Mouse (Mus musculus) left cerebral cortex, postnatal 36 days (tissue): ENCODE measurements at regions not wholly inside any gene's neighbourhood (a gene's known extent, or its start where the extent isn't known, plus 50 kb on each side); places are given as distances from the start of the nearest gene placed in this dataset.

Source experiments
- DNase-seq, 2 experiments: peaks; one replicate each; pipeline ENCODE4 v3.0.0; 2021 to 2022; ENCODE audit warnings: low spot score in 2 of 2, mixed read lengths in 1 of 2
- intact Hi-C: fragments of 180-260 bp; cut with DNase I; formaldehyde crosslinking; loops from one replicate; pipeline ENCODE4 v1.15.1; 2025

GRCm38 (mm10) chr6:117650541-117650940, 190.4 kb upstream of the Zfp637 start:
- DNase-seq = no peak
- intact Hi-C loops = loop anchor here (10.0 kb wide), 1 partner anchor 486 kb away; the partner anchor contains the start of gene Cxcl12

GRCm38 (mm10) chr6:117651551-117651950, 189.4 kb upstream of the Zfp637 start:
- DNase-seq = no peak
- intact Hi-C loops = loop anchor here (10.0 kb wide), 1 partner anchor 487 kb away; the partner anchor contains the start of gene Cxcl12

GRCm38 (mm10) chr6:117652012-117652411, 189.0 kb upstream of the Zfp637 start:
- intact Hi-C loops = loop anchor here (10.0 kb wide), 1 partner anchor 487 kb away; the partner anchor contains the start of gene Cxcl12
- no peak for DNase-seq

GRCm38 (mm10) chr6:117652917-117653316, 188.1 kb upstream of the Zfp637 start:
- DNase-seq = peak in 1 of 2 experiments; percentile 7
- intact Hi-C loops = loop anchor here (10.0 kb wide), 1 partner anchor 488 kb away; the partner anchor contains the start of gene Cxcl12

- intact Hi-C loops = loop anchor here (10.0 kb wide), 1 partner anchor 489 kb away; the partner anchor contains the start of gene Cxcl12
- DNase-seq = no peak
Observed at GRCm38 (mm10) chr6:117653886-117654425, 187.0 kb upstream of the Zfp637 start.

GRCm38 (mm10) chr6:117655986-117656385, 185.0 kb upstream of the Zfp637 start:
- no peak for DNase-seq
- intact Hi-C loops = loop anchor here (10.0 kb wide), 1 partner anchor 491 kb away; the partner anchor contains the start of gene Cxcl12

- intact Hi-C loops = no loop called here
- DNase-seq = no peak
Observed at GRCm38 (mm10) chr6:117660576-117660975, 180.4 kb upstream of the Zfp637 start.

- intact Hi-C loops = no loop called here
- no peak for DNase-seq
Observed at GRCm38 (mm10) chr6:117662635-117663034, 178.3 kb upstream of the Zfp637 start.

- intact Hi-C loops = no loop called here
- DNase-seq = no peak
Observed at GRCm38 (mm10) chr6:117670337-117670736, 170.6 kb upstream of the Zfp637 start.

- intact Hi-C loops = no loop called here
- DNase-seq = no peak
Observed at GRCm38 (mm10) chr6:117670792-117671525, 170.0 kb upstream of the Zfp637 start.

- intact Hi-C loops = no loop called here
- DNase-seq = no peak
Observed at GRCm38 (mm10) chr6:117675059-117675800, 165.8 kb upstream of the Zfp637 start.

GRCm38 (mm10) chr6:117676064-117676821, 164.7 kb upstream of the Zfp637 start:
- intact Hi-C loops = no loop called here
- DNase-seq = no peak

- intact Hi-C loops = no loop called here
- no peak for DNase-seq
Observed at GRCm38 (mm10) chr6:117677062-117677461, 163.9 kb upstream of the Zfp637 start.

GRCm38 (mm10) chr6:117677821-117678220, 163.2 kb upstream of the Zfp637 start:
- intact Hi-C loops = no loop called here
- DNase-seq = no peak

GRCm38 (mm10) chr6:117678276-117678675, 162.7 kb upstream of the Zfp637 start:
- intact Hi-C loops = no loop called here
- no peak for DNase-seq

GRCm38 (mm10) chr6:117678877-117679276, 162.1 kb upstream of the Zfp637 start:
- intact Hi-C loops = no loop called here
- no peak for DNase-seq

GRCm38 (mm10) chr6:117686212-117686611, 154.8 kb upstream of the Zfp637 start:
- intact Hi-C loops = loop anchor here (10.0 kb wide), 1 partner anchor 521 kb away; the partner anchor contains the start of gene Cxcl12
- peak in 1 of 2 experiments; percentile 11 for DNase-seq

- intact Hi-C loops = loop anchor here (10.0 kb wide), 1 partner anchor 522 kb away; the partner anchor contains the start of gene Cxcl12
- DNase-seq = no peak
Observed at GRCm38 (mm10) chr6:117687045-117687444, 153.9 kb upstream of the Zfp637 start.

- intact Hi-C loops = loop anchor here (10.0 kb wide), 1 partner anchor 524 kb away; the partner anchor contains the start of gene Cxcl12
- no peak for DNase-seq
Observed at GRCm38 (mm10) chr6:117688664-117689178, 152.3 kb upstream of the Zfp637 start.
